Mouse (Mus musculus) embryonic fibroblast, embryonic 13.5 days (primary cell): ENCODE results near the gene Pola1.

Experiments used
- CTCF ChIP-seq: IDR thresholded peaks from 2 replicates; pipeline ENCODE4 v1.5.1; 2011; ENCODE audit warnings: mild to moderate bottlenecking, control low read depth, low read length, moderate library complexity, borderline replicate concordance; ENCODE audit not compliant: insufficient read depth
- POLR2A ChIP-seq: IDR thresholded peaks from 2 replicates; pipeline ENCODE4 v1.6.1; 2011; ENCODE audit warnings: low read depth, mild to moderate bottlenecking, control low read depth, low read length, moderate library complexity

DNA sequence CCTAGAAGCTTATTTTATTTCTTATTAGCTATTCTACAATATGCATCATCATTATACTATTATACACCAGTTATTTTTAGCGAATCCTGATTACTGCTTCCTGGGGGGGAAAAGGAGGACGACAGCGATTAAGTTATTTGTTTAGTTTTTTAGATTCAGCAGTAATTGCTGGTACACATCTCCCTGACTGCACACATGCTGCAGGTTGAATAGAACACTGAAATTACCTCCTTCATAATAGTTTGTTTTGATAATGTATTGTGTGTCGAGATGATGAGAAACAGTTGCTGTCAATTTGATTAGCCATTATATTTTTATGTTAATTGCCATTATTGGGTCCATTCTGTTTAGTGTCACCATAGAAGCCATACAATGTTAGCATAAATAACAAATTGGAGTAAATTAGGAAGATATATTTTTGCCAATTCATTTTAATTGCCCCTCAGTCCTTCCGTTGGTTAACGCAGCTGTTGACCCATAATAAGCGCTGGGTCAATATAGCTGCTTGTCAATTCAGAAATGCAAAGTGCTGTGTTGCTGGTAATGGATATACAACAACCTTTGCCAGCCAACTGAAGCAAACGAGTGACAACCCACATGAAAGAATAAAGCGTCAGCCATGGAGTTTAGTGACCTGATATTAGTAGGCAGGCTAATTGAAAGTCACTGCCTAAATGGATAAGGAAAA is 254.5 kb downstream of the Pola1 start:
- no peak for TF ChIP-seq CTCF
- TF ChIP-seq POLR2A = no peak
